Mouse (Mus musculus) lung, embryonic 14.5 days (tissue): ENCODE results near the gene Shc2. TPM values are rescaled to one million over a fixed set of nuclear protein-coding genes. Genes with fewer than 3 reads are reported as not detected.

Experiments used
- ATAC-seq: fragments of 200-750 bp; cut with Nextera tagmentation; 2 replicates; pipeline ENCODE4 v1.8.0; 2017; ENCODE audit warnings: mild to moderate bottlenecking, moderate TSS enrichment, moderate library complexity; ENCODE audit not compliant: insufficient read depth
- DNase-seq: peaks from one replicate; pipeline ENCODE4 v3.0.0-alpha.2; 2015
- H3K27ac ChIP-seq: fragments of 300-500 bp; sonication (generic); 2 replicates; pipeline ENCODE4 v1.5.1; 2014; ENCODE audit warnings: low read depth, mild to moderate bottlenecking, moderate library complexity
- H3K27me3 ChIP-seq: fragments of 300-500 bp; sonication (generic); 2 replicates; pipeline ENCODE4 v1.6.1; 2014; ENCODE audit warnings: low read length, control low read depth; ENCODE audit not compliant: insufficient read depth
- H3K36me3 ChIP-seq: fragments of 300-500 bp; sonication (generic); 2 replicates; pipeline ENCODE4 v1.6.1; 2014; ENCODE audit warnings: control low read depth; ENCODE audit not compliant: insufficient read depth
- H3K4me1 ChIP-seq: fragments of 300-500 bp; sonication (generic); 2 replicates; pipeline ENCODE4 v1.6.1; 2014; ENCODE audit warnings: antibody characterized with exemption, control low read depth; ENCODE audit not compliant: insufficient read depth
- H3K4me2 ChIP-seq: fragments of 300-500 bp; sonication (generic); 2 replicates; pipeline ENCODE4 v1.6.1; 2014; ENCODE audit warnings: mild to moderate bottlenecking
- H3K4me3 ChIP-seq: fragments of 300-500 bp; sonication (generic); 2 replicates; pipeline ENCODE4 v1.5.1; 2014; ENCODE audit warnings: low read depth, low read length
- H3K9ac ChIP-seq: fragments of 300-500 bp; sonication (generic); 2 replicates; pipeline ENCODE4 v1.6.1; 2014
- H3K9me3 ChIP-seq: fragments of 300-500 bp; sonication (generic); 2 replicates; pipeline ENCODE4 v1.6.1; 2016; ENCODE audit warnings: low read depth, low read length, control low read depth
- CTCF ChIP-seq: IDR thresholded peaks from 2 replicates; pipeline ENCODE4 v1.5.1; 2016; ENCODE audit warnings: antibody characterized with exemption, low read depth
- WGBS: fragments of 180-500 bp; shearing (Covaris S2); extraction: QIAGEN DNeasy Blood & Tissue Kit; methylation state at CpG from one replicate; pipeline ENCODE4 v1.1.7; 2014; 5-methylcytosine and 5-hydroxymethylcytosine counted together
- polyA plus RNA-seq: library from polyadenylated mRNA; unstranded; fragments of >200 nt; fragmentation: Nextera tagmentation; extraction: Ambion mirVana; gene quantifications from 2 replicates; pipeline ENCODE4 v1.2.1, GENCODE M21; 2014

Gene Shc2
- polyA plus RNA-seq, 1 experiment from 2014 or later = 7.1 TPM

DNA sequence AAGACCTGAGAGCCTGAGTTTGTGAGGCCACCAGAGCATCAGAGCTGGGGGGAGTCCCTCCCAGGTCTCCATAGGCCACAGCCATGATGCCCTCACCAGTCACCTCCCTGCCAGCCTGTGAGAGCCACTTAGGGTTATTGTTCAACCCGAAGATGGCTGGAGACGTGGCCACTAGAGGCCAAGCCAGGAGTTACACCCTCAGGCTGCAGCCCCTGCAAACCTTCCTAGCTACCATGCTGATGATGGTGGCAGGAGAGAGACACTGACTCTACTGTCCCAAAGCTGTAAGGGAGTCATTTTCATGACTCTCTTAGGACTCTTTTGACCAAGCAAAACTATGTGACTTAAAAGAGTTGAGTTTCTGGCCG lies 34.4 kb upstream of the Shc2 start:
- WGBS = 49% methylated on average over 3 of the region's 3 CpGs
- Histone ChIP-seq H3K4me3 (no peak overlapping the region), H3K27me3 (no peaks in the 10 kb centered on the region), H3K9ac (no peak overlapping the region), H3K4me2 (no peak overlapping the region), H3K36me3 (no peaks in the 10 kb centered on the region), H3K4me1 (peaks cover 9% of the 10 kb centered on the region), H3K9me3 (no peaks in the 10 kb centered on the region), H3K27ac (no peak overlapping the region)
- TF ChIP-seq CTCF = peak; percentile 45
- DNase-seq (no peak), ATAC-seq (no peak)

DNA sequence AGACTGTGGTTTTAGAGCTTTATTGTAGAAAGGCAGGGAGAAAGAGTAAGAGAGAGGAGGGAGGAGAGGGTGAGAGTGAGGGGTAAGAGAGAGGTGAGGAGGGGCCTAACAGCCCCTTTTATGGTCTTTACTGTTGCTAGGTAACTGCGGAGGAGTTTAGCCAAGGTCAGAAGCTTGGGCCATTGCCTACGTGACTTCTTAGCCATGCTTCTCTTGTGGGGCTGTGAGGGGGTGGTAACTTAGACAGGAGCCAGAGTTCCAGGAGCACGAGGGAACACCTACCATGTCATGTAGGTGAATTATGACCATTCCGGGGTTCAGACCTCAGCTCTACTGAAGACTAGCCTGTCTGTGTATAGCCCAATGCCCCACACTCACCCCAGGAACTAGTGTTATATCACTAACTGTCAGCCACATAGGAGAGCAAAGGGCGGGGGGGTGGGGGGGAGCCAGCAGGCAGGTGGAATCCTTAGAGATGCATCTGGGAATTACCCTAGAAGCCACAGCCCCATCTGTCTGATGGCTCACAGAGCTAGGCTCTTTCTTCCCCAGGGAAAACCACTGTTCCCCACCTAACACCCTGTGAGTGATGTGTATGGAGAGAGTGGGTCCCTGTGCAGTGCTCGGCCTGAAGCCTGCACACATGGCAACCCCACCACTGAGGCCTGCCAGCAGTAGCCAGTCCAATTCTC lies 33.8 kb upstream of the Shc2 start:
- H3K4me3 ChIP-seq = no peak overlapping the region
- H3K27ac ChIP-seq = no peak overlapping the region

DNA sequence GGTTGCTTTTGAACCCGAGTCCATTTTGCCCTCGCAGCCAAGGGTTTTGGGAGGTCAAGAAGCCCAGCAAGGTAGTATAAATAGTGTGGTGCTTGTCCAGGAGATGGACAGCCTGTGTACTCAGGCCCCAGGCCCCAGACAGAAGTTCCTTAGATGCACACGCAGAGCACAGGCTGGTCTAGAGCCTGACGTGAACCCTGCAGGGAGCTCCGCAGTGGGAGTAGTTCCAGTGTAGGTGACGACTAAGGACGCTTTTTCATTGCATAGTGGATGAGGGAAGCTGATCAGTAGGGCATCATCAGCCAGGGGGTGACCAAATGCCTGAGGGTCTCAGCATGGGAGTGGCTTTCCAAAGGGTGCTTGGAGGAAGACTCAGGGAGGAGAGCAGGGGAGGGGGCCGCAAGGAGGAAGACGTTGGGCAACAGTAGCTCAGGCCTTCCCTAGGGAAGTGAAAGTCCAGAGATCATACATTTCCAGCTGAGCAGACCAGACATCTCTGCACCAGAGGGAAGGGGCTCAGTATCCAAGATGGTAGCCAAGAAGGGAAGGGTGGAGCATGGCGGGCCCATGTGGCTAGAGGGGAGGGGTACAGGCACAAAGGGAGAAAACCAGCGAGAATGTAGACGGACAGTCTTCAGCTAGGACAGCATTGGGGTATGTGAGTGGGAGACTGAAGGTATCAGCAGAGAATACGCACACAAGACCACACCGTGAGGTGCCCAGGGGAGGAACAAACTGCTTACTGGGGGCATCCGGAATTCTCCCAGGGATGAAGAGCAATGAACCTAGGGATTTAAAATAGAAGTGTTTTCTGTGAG lies 32.6 kb upstream of the Shc2 start:
- ATAC-seq = peak; percentile 28; the same call in 1 of the 2 replicates
- peak overlapping the region; percentile 93; the same call in 1 of the 2 replicates for H3K27ac ChIP-seq

More for the DNA sequence above, 33.8 kb upstream of the Shc2 start:
- Histone ChIP-seq H3K36me3 (no peaks in the 10 kb centered on the region), H3K9ac (no peak overlapping the region), H3K9me3 (no peaks in the 10 kb centered on the region), H3K4me1 (peaks cover 9% of the 10 kb centered on the region), H3K4me2 (no peak overlapping the region), H3K27me3 (no peaks in the 10 kb centered on the region)
- DNase-seq (no peak), ATAC-seq (no peak)
- WGBS = 61% methylated on average over 6 of the region's 6 CpGs
- no peak for TF ChIP-seq CTCF

DNA sequence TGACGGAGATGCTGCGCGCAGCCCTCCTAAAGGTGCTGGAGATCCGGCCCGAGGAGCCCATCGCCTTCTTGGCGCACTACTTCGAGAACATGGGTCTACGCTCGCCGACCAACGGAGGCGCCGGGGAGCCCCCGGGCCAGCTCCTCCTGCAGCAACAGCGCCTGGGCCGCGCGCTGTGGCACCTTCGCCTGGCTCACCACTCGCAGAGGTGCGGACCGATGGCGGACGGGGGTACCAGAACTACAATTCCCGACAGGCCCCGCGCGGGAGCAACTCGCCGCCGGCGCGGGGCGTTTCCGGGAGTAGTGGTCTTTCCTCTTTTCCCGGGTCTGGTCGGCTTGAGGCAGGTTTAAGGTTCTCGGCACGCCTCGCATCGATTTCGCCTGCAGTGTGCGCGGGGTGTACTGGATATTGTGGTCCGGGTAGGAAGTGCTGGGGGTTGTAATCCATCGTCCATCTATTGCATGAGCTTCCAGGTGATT lies 31.9 kb upstream of the Shc2 start:
- Histone ChIP-seq H3K27me3 (no peaks in the 10 kb centered on the region), H3K9ac (peak overlapping the region; percentile 78), H3K36me3 (no peaks in the 10 kb centered on the region), H3K9me3 (no peaks in the 10 kb centered on the region), H3K4me2 (peak overlapping the region; percentile 96), H3K27ac (peak overlapping the region; percentile 93), H3K4me1 (peaks cover 9% of the 10 kb centered on the region), H3K4me3 (peak overlapping the region; percentile 97)
- no peak for TF ChIP-seq CTCF
- WGBS = under 1% methylated on average over 47 of the region's 47 CpGs
- ATAC-seq (peak; percentile 62), DNase-seq (peak; percentile 87)

More for the DNA sequence above, 32.6 kb upstream of the Shc2 start:
- Histone ChIP-seq H3K9me3 (no peaks in the 10 kb centered on the region), H3K4me1 (peaks cover 9% of the 10 kb centered on the region), H3K9ac (peak overlapping the region; percentile 78), H3K4me3 (peak overlapping the region; percentile 97), H3K27me3 (no peaks in the 10 kb centered on the region), H3K36me3 (no peaks in the 10 kb centered on the region), H3K4me2 (peak overlapping the region; percentile 96)
- 33% methylated on average over 15 of the region's 15 CpGs for WGBS
- no peak for TF ChIP-seq CTCF
- no peak for DNase-seq

DNA sequence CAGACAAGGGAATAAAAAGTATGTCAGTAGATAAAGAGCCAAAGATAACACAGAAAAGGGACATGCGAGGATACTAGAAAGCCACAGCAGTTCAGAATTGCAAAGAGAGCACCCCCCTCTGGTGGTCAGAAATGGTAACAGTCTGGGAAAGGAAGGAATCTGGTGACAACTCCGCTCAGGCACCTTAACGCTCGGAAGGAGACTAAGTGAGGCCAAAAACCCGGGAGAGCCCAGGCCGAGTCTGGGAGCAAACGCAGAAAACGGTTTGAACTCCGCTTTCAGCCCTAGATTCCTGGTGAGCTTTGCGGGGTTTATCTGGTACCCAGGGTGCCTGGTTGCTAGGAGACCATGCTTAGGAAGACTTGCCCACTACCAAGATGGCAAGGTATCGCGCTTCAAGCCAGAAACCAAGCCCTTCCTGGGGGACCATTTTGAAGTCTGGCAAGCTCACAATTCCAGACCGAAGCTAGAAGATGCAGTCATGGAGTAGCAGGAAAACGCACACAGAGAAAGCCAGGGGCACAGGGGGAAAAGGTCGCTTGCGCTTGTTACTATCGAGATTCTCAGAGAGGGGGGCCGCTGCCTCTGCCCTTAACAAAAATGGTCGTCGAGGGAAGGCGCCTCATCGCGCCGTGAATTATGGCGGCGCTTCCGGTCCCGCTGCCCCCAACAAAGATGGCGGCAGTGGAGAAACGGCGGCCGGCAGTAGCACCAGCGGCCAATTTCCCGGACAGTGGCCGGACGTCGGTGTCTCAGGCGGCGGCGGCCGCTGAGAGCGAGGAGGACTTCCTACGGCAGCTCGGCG lies 31.3 kb upstream of the Shc2 start, which contains the start of gene Tpgs1:
Tpgs1 (plus strand) TSS at position 599 of the 805 bp plus-strand sequence.
- Histone ChIP-seq H3K4me1 (peaks cover 9% of the 10 kb centered on the region), H3K9ac (peak within 1 kb of the TSS; percentile 78), H3K4me3 (peak within 1 kb of the TSS; percentile 97), H3K9me3 (no peaks in the 10 kb centered on the region), H3K36me3 (no peaks in the 10 kb centered on the region), H3K27ac (peak within 1 kb of the TSS; percentile 93), H3K27me3 (no peaks in the 10 kb centered on the region), H3K4me2 (peak within 1 kb of the TSS; percentile 96)
- TF ChIP-seq CTCF = peak; percentile 88
- ATAC-seq (peak; percentile 82), DNase-seq (peak; percentile 95)
- under 1% methylated on average over 45 of the region's 45 CpGs for WGBS

DNA sequence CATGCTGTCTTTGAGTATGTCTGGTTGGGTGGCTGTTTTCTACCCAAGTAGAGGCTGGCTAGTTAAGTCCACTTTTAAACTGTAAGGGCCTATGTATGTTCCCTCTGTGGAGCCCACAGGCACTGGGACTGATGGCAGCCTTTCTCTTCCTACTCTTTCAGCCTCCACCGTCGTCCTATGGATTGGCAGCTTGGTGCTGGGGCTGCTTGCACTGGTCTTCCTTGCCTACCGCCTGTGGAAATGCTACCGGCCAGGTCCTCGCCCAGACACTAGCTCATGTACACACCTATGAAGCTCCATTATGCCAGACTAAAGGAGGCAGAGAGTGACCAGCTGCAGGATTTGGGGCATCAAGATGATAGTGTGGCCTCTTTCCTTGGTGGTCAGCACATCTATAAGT lies 30.4 kb upstream of the Shc2 start:
- no peak overlapping the region for H3K27ac ChIP-seq
- ATAC-seq (no peak), DNase-seq (no peak)
- no peak overlapping the region for H3K4me3 ChIP-seq
- peaks cover 9% of the 10 kb centered on the region for H3K4me1 ChIP-seq
- no peak overlapping the region for H3K4me2 ChIP-seq
- 71% methylated on average over 5 of the region's 5 CpGs for WGBS
- no peak for TF ChIP-seq CTCF
- H3K9me3 ChIP-seq = no peaks in the 10 kb centered on the region
- no peak overlapping the region for H3K9ac ChIP-seq
- H3K36me3 ChIP-seq = no peaks in the 10 kb centered on the region
- H3K27me3 ChIP-seq = no peaks in the 10 kb centered on the region
